Mouse (Mus musculus): ENCODE measurements around the gene Sulf2.

The Sulf2 gene

GRCm38 (mm10) chr2:166024621-166025020 lies 130.8 kb downstream of the Sulf2 start:
- no peak for DNase-seq (ENCODE audit: extremely low read depth, low read depth, low spot score)

GRCm38 (mm10) chr2:166024079-166024478 lies 131.4 kb downstream of the Sulf2 start:
- no peak for DNase-seq (ENCODE audit: extremely low read depth, low read depth, low spot score)
